Mouse (Mus musculus) pancreas, adult 10 weeks (tissue): ENCODE measurements around the gene Tbx4. TPM values are rescaled to one million over a fixed set of nuclear protein-coding genes. Genes with fewer than 3 reads are reported as not detected.

Experiments used
- polyA plus RNA-seq: library from polyadenylated mRNA; stranded (reverse); fragments of 350-450 nt; fragmentation: Illumina TruSeq; extraction: RNeasy Lipid Tissue Mini Kit (QIAGEN cat#74804); gene quantifications from one replicate; pipeline ENCODE4 v1.2.3, GENCODE M21; 2015; ENCODE audit warnings: low read depth, low replicate concordance; ENCODE audit not compliant: insufficient read depth

Tbx4 gene
- polyA plus RNA-seq, result 0.54 TPM

DNA sequence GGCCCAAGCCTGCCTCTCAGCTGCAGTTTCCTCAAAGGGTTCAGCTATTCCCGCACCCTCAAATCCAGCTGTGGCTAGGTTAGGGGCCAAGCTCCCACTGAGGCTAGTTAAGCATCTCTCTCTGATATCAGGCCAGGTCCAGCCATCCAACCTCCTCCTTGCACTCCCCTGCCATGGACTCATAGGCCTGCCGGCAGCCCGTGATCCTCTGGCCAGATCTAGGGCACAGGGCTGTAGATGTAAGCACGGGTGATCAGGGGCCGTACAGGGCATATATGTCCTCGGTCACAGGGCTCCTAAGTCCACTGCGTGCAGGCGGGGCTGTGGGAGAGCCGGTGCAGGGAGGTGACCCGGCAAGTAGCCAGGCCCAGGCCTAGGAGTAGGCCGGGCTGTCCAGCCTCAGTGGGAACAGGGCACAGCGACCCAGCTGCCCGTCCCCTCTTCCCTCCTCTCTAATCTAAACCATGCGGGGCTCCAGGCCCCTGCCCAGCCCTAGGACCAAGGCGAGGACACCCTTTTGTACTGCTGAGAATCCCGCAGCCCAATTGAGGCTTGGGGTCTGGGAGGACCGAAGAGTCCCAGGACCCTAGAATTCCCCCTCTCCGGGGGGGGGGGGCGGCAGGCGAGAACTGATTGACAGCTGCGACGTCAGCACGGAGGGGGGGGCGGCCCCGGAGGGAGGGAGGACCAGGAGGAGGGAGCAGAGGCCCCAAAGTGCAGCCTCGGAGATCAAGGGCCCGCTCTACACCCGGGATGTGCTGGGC is at the start of gene Tbx4:
Gene Tbx4 (plus strand): TSS at position 758 of the 764 bp plus-strand sequence.

GRCm38 (mm10) chr11:85850233-85850632 is 36.0 kb upstream of the Tbx4 start, which contains the start of gene Gm11444:
Gm11444 (minus strand) TSS chr11:85850333.

Other genes with a start within 250 kb of the Tbx4 start
- 1.7 TPM for gene Tbx2, start 53.9 kb upstream of the Tbx4 start, polyA plus RNA-seq
- gene Gm11444, start 36.1 kb upstream of the Tbx4 start, polyA plus RNA-seq, result not detected